Mouse (Mus musculus): ENCODE measurements around the gene Duxf3. TPM values are rescaled to one million over a fixed set of nuclear protein-coding genes. Genes with fewer than 3 reads are reported as not detected.

Duxf3 gene
- total RNA-seq (2023): not detected

GRCm38 (mm10) chr10:58232641-58232969 is at the start of gene Duxf3:
Gene Duxf3, minus strand, starts transcription at chr10:58232675.

DNA sequence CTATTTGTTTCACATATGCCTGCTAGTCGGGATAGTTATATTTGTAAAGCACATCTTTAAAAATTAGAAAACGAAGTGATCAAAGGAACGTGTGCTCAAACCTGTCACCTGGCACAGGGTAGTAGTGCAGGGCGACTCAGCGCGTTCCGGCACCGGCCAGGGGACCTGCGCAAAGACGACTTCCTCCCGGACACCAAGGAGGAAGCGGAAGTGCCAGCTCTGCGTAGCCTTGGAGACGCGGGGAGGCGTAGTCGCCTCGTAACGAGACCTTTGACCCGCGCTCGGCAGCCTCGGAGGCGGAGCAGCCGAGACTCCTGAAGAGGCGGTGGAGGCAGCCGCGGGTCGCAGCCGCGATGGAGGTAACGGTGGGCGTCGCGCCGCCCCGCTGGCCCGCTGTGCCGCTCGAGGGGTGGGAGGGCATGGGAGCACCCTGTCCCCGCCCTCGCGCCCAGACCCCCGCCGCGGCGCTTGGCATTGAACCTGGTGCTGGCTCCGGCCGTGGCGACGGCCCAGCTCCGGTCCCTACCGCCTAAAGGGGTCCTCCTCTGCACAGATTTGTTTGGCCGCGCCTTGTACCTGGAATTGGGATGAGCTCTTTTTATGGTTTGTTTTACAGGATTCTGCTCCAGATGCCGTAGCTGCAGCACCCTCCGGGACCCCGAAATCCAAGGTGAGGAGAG is 22.9 kb upstream of the Duxf3 start, which contains the start of gene Gcc2:
Gcc2 (plus strand) TSS at position 285 of the 680 bp plus-strand sequence.

GRCm38 (mm10) chr10:58236613-58237012 is 4.1 kb upstream of the Duxf3 start, which contains the start of gene Gm4981:
Gene Gm4981, minus strand, starts transcription at chr10:58236701.

DNA sequence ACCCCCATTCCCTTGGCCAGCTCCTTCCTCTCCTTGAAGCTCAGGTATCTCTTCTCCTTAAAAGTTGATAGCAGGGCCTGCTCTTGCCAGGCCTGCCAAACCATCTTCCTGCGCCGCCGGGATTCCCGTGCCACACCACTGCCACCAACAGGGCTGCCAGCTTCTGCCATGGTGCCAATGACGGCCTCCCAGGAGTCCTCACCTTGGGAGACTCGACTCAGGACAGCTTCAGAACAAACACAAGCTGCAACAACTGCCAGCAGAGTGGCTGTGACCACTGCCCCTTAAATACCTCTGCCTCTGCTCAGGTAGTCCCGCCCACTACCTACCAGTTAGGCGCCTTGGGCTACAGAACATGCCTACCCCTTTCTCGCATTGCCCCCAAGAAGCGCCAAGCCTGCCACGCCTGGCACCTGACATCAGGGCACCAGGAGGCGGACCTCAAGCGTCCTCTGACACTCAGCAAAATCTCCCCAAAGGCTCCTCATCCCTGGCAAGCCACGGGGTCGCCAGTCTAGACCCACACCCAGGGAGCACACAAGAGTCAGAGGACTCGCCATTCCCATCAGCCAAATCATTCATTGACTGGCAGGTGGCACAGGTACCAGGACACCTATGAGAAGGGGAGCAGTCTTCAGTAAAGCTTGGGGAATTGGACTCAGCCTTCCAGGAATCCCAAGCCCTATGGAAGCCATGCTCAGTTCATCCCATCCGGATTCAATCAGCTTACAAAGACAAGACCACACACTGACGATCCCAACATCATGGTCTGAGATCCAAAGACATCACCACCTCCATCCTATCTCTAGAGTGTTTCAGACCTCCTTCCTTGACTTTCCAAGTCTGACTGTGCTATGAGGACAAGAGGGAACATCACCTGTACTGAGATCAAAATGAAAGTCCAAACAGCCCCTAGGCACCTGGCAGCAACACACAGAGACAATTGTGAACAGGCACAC is 7.4 kb downstream of the Duxf3 start, which contains the start of gene AW822073:
AW822073 (minus strand) TSS at position 104 of the 959 bp plus-strand sequence.

Other genes starting within 250 kb of the Duxf3 start
- not detected for gene AW822073, start 7.7 kb downstream of the Duxf3 start, total RNA-seq (2023)
- gene Gm4981, start 4.0 kb upstream of the Duxf3 start, total RNA-seq (2023): not detected
- 46.1 TPM for gene Gcc2, start 22.8 kb upstream of the Duxf3 start, total RNA-seq (2023)
- gene Lims1, start 90.8 kb upstream of the Duxf3 start, total RNA-seq (2023): 45.5 TPM
- 147 TPM for gene Ranbp2, start 214.2 kb upstream of the Duxf3 start, total RNA-seq (2023)